Mouse (Mus musculus) megakaryocyte-erythroid progenitor cell, adult 5-6 weeks (primary cell): Measurements from ENCODE around the gene Rpl27. TPM values are rescaled to one million over a fixed set of nuclear protein-coding genes. Genes with fewer than 3 reads are reported as not detected.
A peak's percentile ranks its signal among the peaks of the same experiment; 100 is the strongest.
"Not testable (repeated sequence)": the region's sequence is repeated elsewhere in the genome, so short reads cannot be mapped to it uniquely, and the experiment has no call there.

Source experiments
- ATAC-seq: replicated peaks from 2 replicates; pipeline ENCODE4 v1.8.0; 2016; ENCODE audit warnings: mild to moderate bottlenecking, inconsistent platforms; ENCODE audit not compliant: severe bottlenecking, poor library complexity, low FRiP score, low TSS enrichment
- total RNA-seq, 2 experiments: library from RNA; stranded (forward) in 1 of 2; stranded (reverse) in 1 of 2; fragments of 200-1000, 215-1000 nt in 1 of 2; fragments of >200 nt in 1 of 2; fragmentation: Nextera tagmentation in 1 of 2; gene quantifications; 2 replicates each; pipeline ENCODE4 v1.2.3; 2014 to 2017

Gene Rpl27
- total RNA-seq, 2 experiments from 2014 or later: 1,243 to 3,990 TPM

GRCm38 (mm10) chr11:101446319-101446718 lies 4.2 kb downstream of the Rpl27 start:
- ATAC-seq: 0 out of 2 replicates have a peak, but pooled peaks have one; percentile 9

GRCm38 (mm10) chr11:101446860-101447259 lies 4.8 kb downstream of the Rpl27 start:
- ATAC-seq: not testable (repeated sequence)

- ATAC-seq: no peak
Observed at GRCm38 (mm10) chr11:101447786-101448185, 5.7 kb downstream of the Rpl27 start.

- peak; percentile 85 for ATAC-seq
Observed at GRCm38 (mm10) chr11:101448274-101448746, 6.2 kb downstream of the Rpl27 start, which contains the start of gene Ifi35. Ifi35 (plus strand) TSS chr11:101448407.

- 0 out of 2 replicates have a peak, but pooled peaks have one; percentile 11 for ATAC-seq
Observed at GRCm38 (mm10) chr11:101448899-101449298, 6.8 kb downstream of the Rpl27 start.

- ATAC-seq: not testable (repeated sequence)
Observed at GRCm38 (mm10) chr11:101449596-101449995, 7.5 kb downstream of the Rpl27 start.

- ATAC-seq: 0 out of 2 replicates have a peak, but pooled peaks have one; percentile 18
Observed at GRCm38 (mm10) chr11:101450394-101450793, 8.3 kb downstream of the Rpl27 start.

- no peak for ATAC-seq
Observed at GRCm38 (mm10) chr11:101451536-101451935, 9.4 kb downstream of the Rpl27 start.

- no peak for ATAC-seq
Observed at GRCm38 (mm10) chr11:101452093-101452774, 10.1 kb downstream of the Rpl27 start.

GRCm38 (mm10) chr11:101454702-101455101 lies 12.6 kb downstream of the Rpl27 start:
- no peak for ATAC-seq

GRCm38 (mm10) chr11:101455627-101456026 lies 13.5 kb downstream of the Rpl27 start:
- ATAC-seq: no peak

- no peak for ATAC-seq
Observed at GRCm38 (mm10) chr11:101457631-101458030, 15.5 kb downstream of the Rpl27 start.

GRCm38 (mm10) chr11:101458217-101458616 lies 16.1 kb downstream of the Rpl27 start:
- ATAC-seq: no peak

GRCm38 (mm10) chr11:101459716-101460115 lies 17.6 kb downstream of the Rpl27 start:
- ATAC-seq: no peak

GRCm38 (mm10) chr11:101460321-101460720 lies 18.2 kb downstream of the Rpl27 start:
- no peak for ATAC-seq

GRCm38 (mm10) chr11:101462141-101462540 lies 20.0 kb downstream of the Rpl27 start:
- ATAC-seq: no peak

- peak; percentile 27; the same call in 1 of the 2 replicates for ATAC-seq
Observed at GRCm38 (mm10) chr11:101462583-101463440, 20.7 kb downstream of the Rpl27 start.

GRCm38 (mm10) chr11:101464211-101465100 lies 22.4 kb downstream of the Rpl27 start, which contains the start of gene Rnd2:
Rnd2 (plus strand) TSS chr11:101464999.
- ATAC-seq: no peak
